Mouse (Mus musculus) cerebellum, adult 2 months (tissue): Measurements from ENCODE around the gene Zfp786. TPM values are rescaled to one million over a fixed set of nuclear protein-coding genes. Genes with fewer than 3 reads are reported as not detected.

ENCODE experiments used
- DNase-seq, 2 experiments: peaks; one replicate each; pipeline ENCODE4 v3.0.0; 2021
- H3K27ac ChIP-seq: fragments of 200-500 bp; 2 replicates; pipeline ENCODE4 v1.5.1; 2012; ENCODE audit warnings: low read length, control low read depth, inconsistent platforms; ENCODE audit not compliant: insufficient read depth
- H3K27me3 ChIP-seq: fragments of 200-500 bp; 2 replicates; pipeline ENCODE4 v1.6.1; 2012; ENCODE audit warnings: inconsistent platforms, mild to moderate bottlenecking, low read length, moderate library complexity; ENCODE audit not compliant: control insufficient read depth, insufficient read depth
- H3K4me1 ChIP-seq: fragments of 200-500 bp; 2 replicates; pipeline ENCODE4 v1.6.1; 2011; ENCODE audit warnings: low read length; ENCODE audit not compliant: control insufficient read depth, insufficient read depth
- H3K4me3 ChIP-seq: fragments of 200-500 bp; replicated peaks from 2 replicates; pipeline ENCODE3; 2011; ENCODE audit warnings: mild to moderate bottlenecking, low read depth, low read length, control low read depth; ENCODE audit not compliant: insufficient read depth
- CTCF ChIP-seq: fragments of 200-500 bp; IDR thresholded peaks from 2 replicates; pipeline ENCODE4 v1.5.1; 2011; ENCODE audit warnings: low read depth, mild to moderate bottlenecking, control low read depth, low read length, moderate library complexity, borderline replicate concordance; ENCODE audit not compliant: insufficient read depth
- POLR2A ChIP-seq: fragments of 200-500 bp; IDR thresholded peaks from 2 replicates; pipeline ENCODE4 v1.6.1; 2011; ENCODE audit warnings: low read length, control low read depth, borderline replicate concordance; ENCODE audit not compliant: insufficient read depth
- WGBS: fragments of 180-500 bp; shearing (Covaris S2); methylation state at CpG from one replicate; pipeline ENCODE4 v1.1.7; 2018; 5-methylcytosine and 5-hydroxymethylcytosine counted together
- polyA plus RNA-seq: library from polyadenylated mRNA; depleted of rRNA; stranded (reverse); fragments of >200 nt; gene quantifications from 2 replicates; pipeline ENCODE4 v1.2.3, GENCODE M21; 2012

Zfp786 gene
- polyA plus RNA-seq, 1 experiment, result 2.9 TPM

DNA sequence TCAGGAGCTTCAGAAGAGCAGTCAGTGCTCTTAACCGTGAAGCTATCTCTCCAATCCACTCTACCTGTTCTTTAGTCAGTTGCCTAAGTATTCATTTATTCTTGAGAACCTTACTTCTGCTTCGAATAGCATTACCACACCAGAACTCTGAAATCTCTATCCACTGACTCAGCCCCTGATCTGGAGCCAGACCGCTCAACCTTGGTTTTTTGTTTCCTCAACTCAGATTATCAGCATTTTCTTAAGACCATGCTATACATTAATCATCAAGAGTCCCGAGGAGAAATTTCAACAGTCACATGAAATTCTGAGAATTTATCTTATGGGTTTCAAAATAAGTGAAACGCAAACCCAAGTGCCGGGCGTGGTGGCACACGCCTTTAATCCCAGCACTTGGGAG lies 11.9 kb downstream of the Zfp786 start:
- TF ChIP-seq CTCF, result no peak
- no peak for TF ChIP-seq POLR2A
- DNase-seq, result no peak
- Histone ChIP-seq H3K27me3 (no peaks in the 10 kb centered on the region), H3K4me1 (no peaks in the 10 kb centered on the region; the same call in 1 of the 2 replicates), H3K4me3 (no peak overlapping the region), H3K27ac (no peak overlapping the region)
- 95% methylated on average over 8 of the region's 8 CpGs for WGBS

DNA sequence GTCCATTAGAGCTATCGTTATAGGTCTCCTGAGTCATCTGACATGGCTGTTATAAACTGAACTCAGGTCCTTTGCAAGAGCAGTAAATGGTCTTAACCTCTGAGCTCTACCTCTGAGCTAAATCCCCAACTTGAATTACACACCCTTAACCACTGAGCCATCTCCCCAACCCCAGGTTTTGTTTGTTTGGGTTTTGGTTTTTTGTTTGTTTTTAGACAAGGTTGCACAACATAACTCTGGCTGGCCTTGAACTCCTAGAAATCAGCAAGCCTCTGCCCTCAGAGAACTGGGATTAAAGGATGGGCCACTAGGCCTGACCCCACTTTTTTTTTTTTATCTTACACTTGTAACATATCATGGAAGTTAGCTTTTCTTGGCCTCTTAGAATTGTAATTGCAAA lies 14.5 kb downstream of the Zfp786 start:
- Histone ChIP-seq H3K27me3 (no peaks in the 10 kb centered on the region), H3K4me1 (peaks cover 7% of the 10 kb centered on the region), H3K27ac (no peak overlapping the region), H3K4me3 (no peak overlapping the region)
- WGBS, result 100% methylated on average over 1 of the region's 1 CpGs
- no peak for DNase-seq
- TF ChIP-seq CTCF (no peak), POLR2A (no peak)

DNA sequence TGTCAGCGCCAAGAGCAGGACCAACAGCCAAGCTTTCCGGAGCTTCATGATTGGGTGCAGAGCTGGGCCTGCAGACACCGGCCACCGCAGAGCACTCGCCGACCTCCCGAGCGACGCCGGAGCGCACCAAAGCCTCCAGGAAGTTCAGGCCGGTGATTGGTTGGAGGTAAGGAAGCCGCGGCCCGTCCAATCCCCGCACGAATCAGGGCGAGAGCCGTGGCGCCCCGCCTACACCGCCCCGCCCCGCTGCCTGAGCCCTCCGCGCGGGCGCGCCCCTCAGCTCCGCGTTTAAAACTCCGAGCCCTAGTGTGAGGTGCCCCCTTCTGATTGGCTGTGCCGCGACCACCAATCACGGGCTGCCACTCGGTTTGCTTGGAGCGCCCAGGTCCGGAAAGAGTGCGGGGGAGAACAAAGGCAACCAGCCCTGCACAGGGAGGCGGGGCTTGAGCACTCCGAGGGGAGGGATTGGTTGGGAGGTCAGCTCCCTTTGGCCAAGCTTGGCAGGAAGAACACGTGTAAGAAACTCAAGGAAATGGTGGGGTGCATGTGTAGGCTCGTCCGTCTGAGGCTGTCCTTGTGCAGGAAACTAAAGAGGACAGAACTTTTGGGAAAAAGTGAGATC lies 17.3 kb downstream of the Zfp786 start, which contains the start of gene Pdia4:
Gene Pdia4, minus strand, starts transcription at position 174 of the 622 bp plus-strand sequence.
- Histone ChIP-seq H3K27me3 (no peaks in the 10 kb centered on the region), H3K4me3 (peak within 1 kb of the TSS; percentile 80), H3K27ac (peak within 1 kb of the TSS; percentile 1; the same call in 1 of the 2 replicates), H3K4me1 (peaks cover 7% of the 10 kb centered on the region)
- DNase-seq, result peak; percentile 98 to 99
- WGBS, result under 1% methylated on average over 44 of the region's 44 CpGs
- TF ChIP-seq CTCF, result no peak
- peak; percentile 78; the same call in 1 of the 2 replicates for TF ChIP-seq POLR2A

DNA sequence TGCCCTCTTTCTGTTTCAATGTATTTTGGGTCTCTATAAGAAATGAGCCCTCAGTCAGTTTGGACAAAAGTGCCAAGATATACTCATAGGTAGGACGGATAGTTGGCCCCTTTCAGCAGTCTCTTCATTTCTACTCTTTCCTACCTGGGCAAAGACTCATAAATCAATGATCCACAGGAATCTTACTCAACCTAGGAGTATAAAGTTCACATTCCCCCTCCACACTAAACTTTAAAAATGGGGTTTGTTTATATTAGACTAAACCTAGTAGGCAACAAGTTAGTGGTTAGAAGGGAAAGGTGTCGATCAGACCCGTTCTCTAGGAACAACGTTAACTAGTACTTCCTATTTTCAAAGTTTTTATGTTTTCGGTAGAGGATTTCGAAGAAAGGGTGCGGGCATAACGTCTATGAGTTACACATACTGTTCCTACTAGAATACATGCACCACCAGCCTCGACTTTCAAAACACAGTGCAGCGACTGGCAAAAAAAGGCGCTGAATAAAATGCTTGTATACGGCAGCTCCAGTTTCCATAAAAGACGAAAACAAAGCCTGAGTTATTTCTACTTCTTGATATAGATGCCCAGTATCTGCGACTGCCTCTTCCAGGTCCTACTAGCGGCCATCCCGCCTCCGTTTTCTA lies 18.3 kb downstream of the Zfp786 start:
- Histone ChIP-seq H3K27me3 (no peaks in the 10 kb centered on the region), H3K4me1 (peaks cover 7% of the 10 kb centered on the region), H3K4me3 (peak overlapping the region; percentile 80), H3K27ac (no peak overlapping the region)
- TF ChIP-seq POLR2A (no peak), CTCF (no peak)
- 1% methylated on average over 17 of the region's 17 CpGs for WGBS
- no peak for DNase-seq

DNA sequence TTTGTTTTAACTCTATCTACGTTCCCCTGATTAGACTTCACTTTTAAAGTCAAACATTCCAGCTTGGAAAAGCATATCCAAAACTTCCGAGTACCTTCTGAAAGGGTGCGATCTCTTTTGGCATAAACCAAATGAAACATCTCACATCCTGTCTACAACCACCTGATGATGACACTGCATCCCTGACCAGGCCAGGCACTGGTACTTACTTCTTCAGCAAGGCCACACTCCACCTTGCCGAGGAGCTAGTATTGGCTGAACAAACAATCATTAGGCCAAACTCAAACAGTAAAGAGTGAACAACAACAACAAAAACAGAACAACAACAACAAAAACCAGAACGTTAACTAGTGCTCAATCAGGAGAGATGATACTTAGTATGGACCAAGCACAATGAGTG lies 19.3 kb downstream of the Zfp786 start:
- no peak overlapping the region for H3K27ac ChIP-seq
- no peak overlapping the region for H3K4me3 ChIP-seq
- no peak for DNase-seq
- peaks cover 7% of the 10 kb centered on the region for H3K4me1 ChIP-seq
- no peaks in the 10 kb centered on the region for H3K27me3 ChIP-seq
- TF ChIP-seq CTCF (no peak), POLR2A (no peak)
- 59% methylated on average over 5 of the region's 5 CpGs for WGBS

DNA sequence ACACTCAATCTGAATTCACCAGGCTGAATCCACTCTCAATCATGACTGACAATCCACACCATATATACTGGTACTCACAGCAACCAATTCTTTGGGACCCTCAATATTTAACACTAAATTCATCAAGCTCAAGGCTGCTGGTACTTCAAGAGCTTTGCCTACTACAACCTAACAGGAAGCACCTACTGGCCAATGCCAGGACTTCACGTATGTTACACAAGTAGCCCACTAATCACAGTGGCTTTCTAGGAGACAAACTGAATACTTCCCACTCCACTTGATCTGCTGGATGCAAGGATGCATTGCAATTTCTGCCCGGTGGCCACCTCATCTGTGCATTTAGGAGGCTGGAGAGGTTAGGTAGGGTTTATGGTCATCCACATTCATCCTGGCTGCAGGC lies 20.5 kb downstream of the Zfp786 start:
- 69% methylated on average over 2 of the region's 2 CpGs for WGBS
- no peak overlapping the region for H3K4me3 ChIP-seq
- TF ChIP-seq CTCF, result no peak
- no peak for TF ChIP-seq POLR2A

DNA sequence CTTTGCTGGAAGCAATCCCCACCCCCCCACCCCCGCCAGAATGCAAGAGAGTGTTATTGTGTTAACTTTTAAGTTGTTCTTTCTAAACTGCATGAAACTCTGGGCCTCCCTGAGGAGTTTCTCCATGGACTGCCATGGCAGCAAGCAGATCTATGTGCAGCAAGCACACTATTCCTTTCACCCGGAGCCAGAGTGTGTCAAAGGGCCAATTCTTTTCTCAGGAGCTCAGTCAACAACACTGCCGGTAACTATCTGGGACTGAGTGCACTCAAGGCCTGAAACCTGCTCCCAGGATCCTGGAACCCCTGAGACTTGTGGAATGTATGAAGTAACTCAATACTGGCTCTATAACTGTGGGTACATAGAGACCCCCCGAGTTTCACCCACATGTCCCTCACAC lies 21.6 kb downstream of the Zfp786 start:
- no peak overlapping the region for H3K27ac ChIP-seq
- 65% methylated on average over 4 of the region's 4 CpGs for WGBS
- TF ChIP-seq POLR2A (no peak), CTCF (no peak)

More for the DNA sequence above, 20.5 kb downstream of the Zfp786 start:
- peaks cover 7% of the 10 kb centered on the region for H3K4me1 ChIP-seq
- no peak for DNase-seq
- H3K27ac ChIP-seq, result no peak overlapping the region
- H3K27me3 ChIP-seq, result no peaks in the 10 kb centered on the region

DNA sequence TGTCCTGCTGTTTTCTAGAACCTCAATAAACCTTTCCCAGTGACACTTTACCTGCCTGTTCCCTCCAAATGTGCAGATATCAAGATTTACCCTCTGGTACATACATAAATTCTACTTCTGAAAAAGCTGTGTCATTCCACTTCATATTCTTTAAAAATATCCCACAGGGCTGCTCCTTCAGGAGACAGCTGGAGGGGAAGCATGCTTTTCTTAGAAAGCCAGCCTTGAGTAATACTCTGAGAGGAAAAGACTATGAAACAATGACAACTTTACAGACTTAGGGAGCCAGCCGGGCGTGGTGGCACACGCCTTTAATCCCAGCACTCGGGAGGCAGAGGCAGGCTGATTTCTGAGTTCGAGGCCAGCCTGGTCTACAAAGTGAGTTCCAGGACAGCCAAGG lies 22.1 kb downstream of the Zfp786 start:
- Histone ChIP-seq H3K4me3 (no peak overlapping the region), H3K27me3 (no peaks in the 10 kb centered on the region), H3K27ac (no peak overlapping the region), H3K4me1 (peaks cover 7% of the 10 kb centered on the region)
- DNase-seq, result no peak
- no peak for TF ChIP-seq CTCF
- no peak for TF ChIP-seq POLR2A
- WGBS, result 86% methylated on average over 5 of the region's 5 CpGs

More for the DNA sequence above, 21.6 kb downstream of the Zfp786 start:
- Histone ChIP-seq H3K27me3 (no peaks in the 10 kb centered on the region), H3K4me3 (no peak overlapping the region), H3K4me1 (peaks cover 7% of the 10 kb centered on the region)
- DNase-seq, result no peak
